In genomic region chr2:173073666-173074065, GRCm38 (mm10) we compare ENCODE assay signal across 25 mouse cellular contexts. TPM values are rescaled to one million over a fixed set of nuclear protein-coding genes. Genes with fewer than 3 reads are reported as not detected.
"Had no signal": no experiment of that assay in that cellular context is flagged by ENCODE, and none has a peak within 500 bp of the region (broad histone marks: within the 10 kb centered on the region; RNA-seq: fewer than 3 reads in every experiment).

No protein-coding gene starts in this region.

- H3K4me2 ChIP-seq: limb, embryonic 12.5 days; limb, embryonic 15.5 days; lung, embryonic 14.5 days; midbrain, embryonic 12.5 days; midbrain, embryonic 15.5 days; neural tube, embryonic 12.5 days; neural tube, embryonic 15.5 days had no signal

- ATAC-seq: lung, postnatal 0 days; midbrain, embryonic 15.5 days had no signal

- H3K36me3 ChIP-seq: limb, embryonic 12.5 days; limb, embryonic 15.5 days; midbrain, embryonic 12.5 days; midbrain, embryonic 15.5 days; neural tube, embryonic 12.5 days; neural tube, embryonic 15.5 days had no signal

- H3K9ac ChIP-seq: limb, embryonic 12.5 days; limb, embryonic 15.5 days; liver, embryonic 14.5 days; lung, embryonic 14.5 days; midbrain, embryonic 12.5 days; midbrain, embryonic 15.5 days; neural tube, embryonic 12.5 days; neural tube, embryonic 15.5 days had no signal

- H3K27ac ChIP-seq: limb, embryonic 12.5 days; limb, embryonic 15.5 days; liver, embryonic 14.5 days; macrophage; midbrain, embryonic 12.5 days; midbrain, embryonic 15.5 days; neural tube, embryonic 12.5 days; neural tube, embryonic 15.5 days; stomach, postnatal 0 days had no signal

- H3K9me3 ChIP-seq: limb, embryonic 15.5 days; midbrain, embryonic 15.5 days; neural tube, embryonic 12.5 days; neural tube, embryonic 15.5 days had no signal

- H3K4me3 ChIP-seq: limb, embryonic 12.5 days; limb, embryonic 15.5 days; midbrain, embryonic 12.5 days; midbrain, embryonic 15.5 days; neural tube, embryonic 12.5 days; neural tube, embryonic 15.5 days had no signal

- DNase-seq: kidney, adult 11 months; kidney, adult 9 months; kidney, postnatal 14 days; kidney, postnatal 4 days; left cerebral cortex, postnatal 4 days; lung, embryonic 14.5 days; right cerebral cortex, adult 18-20 months; right cerebral cortex, postnatal 14 days; right cerebral cortex, postnatal 4 days; thymus, postnatal 36 days had no signal

- H3K27me3 ChIP-seq: limb, embryonic 12.5 days; limb, embryonic 15.5 days; midbrain, embryonic 12.5 days; midbrain, embryonic 15.5 days; neural tube, embryonic 12.5 days; neural tube, embryonic 15.5 days had no signal

- H3K4me1 ChIP-seq: limb, embryonic 12.5 days; limb, embryonic 15.5 days; midbrain, embryonic 12.5 days; midbrain, embryonic 15.5 days; neural tube, embryonic 12.5 days; neural tube, embryonic 15.5 days had no signal

RNA-seq across cellular contexts. Expression of gene Ctcfl, which starts 45.7 kb away (rescaled TPM):
- total RNA-seq: layer of hippocampus, adult 18-20 months; layer of hippocampus, postnatal 14 days; left cerebral cortex, postnatal 14 days; left cerebral cortex, postnatal 4 days; megakaryocyte, adult 5-6 weeks had no signal
- polyA plus RNA-seq: lung, postnatal 0 days; macrophage; midbrain, embryonic 12.5 days; stomach, postnatal 0 days; urinary bladder, adult 2 months had no signal
